Mouse (Mus musculus) forebrain, embryonic 15.5 days (tissue): ENCODE results near the gene Mrps34. TPM values are rescaled to one million over a fixed set of nuclear protein-coding genes. Genes with fewer than 3 reads are reported as not detected.

Source experiments
- ATAC-seq: fragments of 200-750 bp; cut with Nextera tagmentation; replicated peaks from 2 replicates; pipeline ENCODE4 v1.8.0; 2017; ENCODE audit warnings: mild to moderate bottlenecking, moderate TSS enrichment, moderate library complexity
- H3K27ac ChIP-seq: fragments of 300-500 bp; sonication (generic); replicated peaks from 2 replicates; pipeline ENCODE4 v1.5.1; 2015; ENCODE audit warnings: mild to moderate bottlenecking, inconsistent platforms
- H3K27me3 ChIP-seq: fragments of 300-500 bp; sonication (generic); 2 replicates; pipeline ENCODE4 v1.6.1; 2015; ENCODE audit warnings: inconsistent platforms
- H3K36me3 ChIP-seq: fragments of 300-500 bp; sonication (generic); 2 replicates; pipeline ENCODE4 v1.6.1; 2015; ENCODE audit warnings: mild to moderate bottlenecking, inconsistent platforms
- H3K4me1 ChIP-seq: fragments of 300-500 bp; sonication (generic); 2 replicates; pipeline ENCODE4 v1.6.1; 2015; ENCODE audit warnings: inconsistent platforms
- H3K4me2 ChIP-seq: fragments of 300-500 bp; sonication (generic); replicated peaks from 2 replicates; pipeline ENCODE4 v1.6.1; 2015; ENCODE audit warnings: mild to moderate bottlenecking, inconsistent platforms
- H3K4me3 ChIP-seq: fragments of 300-500 bp; sonication (generic); 2 replicates; pipeline ENCODE4 v1.5.1; 2015; ENCODE audit warnings: mild to moderate bottlenecking, inconsistent platforms
- H3K9ac ChIP-seq: fragments of 300-500 bp; sonication (generic); replicated peaks from 2 replicates; pipeline ENCODE4 v1.6.1; 2015; ENCODE audit warnings: mild to moderate bottlenecking, inconsistent platforms
- H3K9me3 ChIP-seq: fragments of 300-500 bp; sonication (generic); 2 replicates; pipeline ENCODE4 v1.6.1; 2016; ENCODE audit warnings: inconsistent platforms
- WGBS: fragments of 180-500 bp; shearing (Covaris S2); methylation state at CpG from one replicate; pipeline ENCODE4 v1.1.7; 2015; ENCODE audit warnings: mixed read lengths; 5-methylcytosine and 5-hydroxymethylcytosine counted together
- polyA plus RNA-seq: library from polyadenylated mRNA; unstranded; fragments of >200 nt; fragmentation: Nextera tagmentation; extraction: Ambion mirVana; gene quantifications from 2 replicates; pipeline ENCODE4 v1.2.1, GENCODE M21; 2015

The Mrps34 gene
- polyA plus RNA-seq, 1 experiment from 2014 or later: 77.6 TPM

DNA sequence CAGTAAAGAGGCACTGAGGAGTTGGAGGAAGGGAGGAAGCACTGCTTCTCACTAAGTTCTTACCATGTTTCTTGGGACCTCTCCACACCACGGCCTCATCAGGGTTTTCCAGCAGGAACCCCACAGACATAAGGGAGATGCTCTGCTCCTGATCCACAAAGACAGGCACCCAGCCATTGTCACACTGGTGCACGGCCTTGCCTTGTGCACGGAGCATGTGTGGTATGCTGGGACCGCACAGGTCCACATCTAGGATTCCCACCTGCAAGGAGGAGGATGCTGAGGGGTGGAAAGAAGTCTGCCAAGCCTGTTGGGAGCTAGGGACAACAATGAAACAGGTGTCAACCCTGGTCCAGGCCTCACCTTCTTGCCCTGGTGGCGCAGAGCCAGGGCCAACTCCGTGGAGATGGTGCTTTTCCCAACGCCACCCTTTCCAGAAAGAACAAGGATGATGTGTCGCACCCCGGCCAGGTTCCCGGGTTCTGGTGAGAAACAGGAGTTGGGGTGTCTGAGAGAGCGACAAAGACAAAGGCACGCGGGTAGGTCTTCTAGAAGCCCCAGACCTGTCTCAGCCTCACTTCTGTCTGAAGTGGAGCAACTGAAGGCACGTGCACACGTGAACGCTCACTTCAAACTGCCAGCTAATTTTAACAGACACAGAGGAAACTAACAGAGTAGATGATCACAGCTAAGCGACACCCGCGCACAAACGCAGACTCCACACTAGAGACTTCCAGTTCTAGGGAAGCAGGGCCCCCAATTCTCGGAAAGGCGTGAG, 9.4 kb upstream of the Mrps34 start:
- H3K27me3 ChIP-seq: no peaks in the 10 kb centered on the region
- peak overlapping the region; percentile 79 for H3K4me2 ChIP-seq
- H3K27ac ChIP-seq: no peak overlapping the region
- H3K9me3 ChIP-seq: no peaks in the 10 kb centered on the region
- 26% methylated on average over 22 of the region's 22 CpGs for WGBS
- H3K4me3 ChIP-seq: peak overlapping the region; percentile 58
- peak overlapping the region; percentile 43 for H3K9ac ChIP-seq
- peaks cover 31% of the 10 kb centered on the region for H3K36me3 ChIP-seq
- no peak for ATAC-seq
- H3K4me1 ChIP-seq: peaks cover 31% of the 10 kb centered on the region

DNA sequence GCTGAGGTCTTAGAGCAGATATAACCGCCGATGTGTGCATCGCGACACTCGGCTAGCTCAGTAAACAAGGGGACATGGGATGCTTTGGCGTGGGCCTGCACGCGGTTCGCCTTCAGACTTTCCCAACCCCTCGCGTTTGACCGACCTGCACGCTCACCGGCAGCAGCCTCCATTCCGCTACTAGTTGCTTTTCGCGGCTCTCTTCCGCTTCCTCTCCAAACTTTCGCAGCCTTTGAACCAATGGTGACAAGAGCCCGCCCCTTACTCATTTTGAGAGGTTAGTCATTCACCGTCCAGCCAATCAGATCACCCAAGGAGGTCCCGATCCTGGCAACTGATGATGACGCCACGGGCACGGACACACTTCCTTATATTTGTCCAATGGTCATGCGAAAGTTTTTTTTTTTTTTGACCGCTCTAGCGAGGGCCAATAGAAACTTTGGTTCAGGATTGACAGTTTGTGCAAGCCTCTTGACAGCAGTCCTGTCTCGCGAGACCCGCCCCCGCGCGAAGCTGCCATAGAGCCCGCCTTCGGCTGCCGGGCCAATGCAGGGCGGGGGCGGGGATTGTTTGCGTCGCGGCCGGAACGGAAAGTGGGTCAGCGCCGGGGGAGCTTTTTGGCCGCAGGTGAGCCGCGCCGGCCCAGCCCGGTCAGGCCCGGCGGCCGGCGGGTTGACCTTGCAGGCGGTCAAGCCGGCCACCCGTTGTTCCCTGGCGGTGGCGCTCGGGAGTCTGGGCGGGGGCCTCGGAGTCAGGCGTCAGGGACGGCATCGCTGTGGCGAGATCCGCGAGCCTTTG, 8.6 kb upstream of the Mrps34 start, which contains the start of the genes Nubp2 and Spsb3:
Nubp2 (minus strand) TSS at position 216 of the 798 bp plus-strand sequence.
Spsb3 (plus strand) TSS at position 510 of the 798 bp plus-strand sequence.
- ATAC-seq: peak; percentile 99
- Histone ChIP-seq H3K27ac (peak within 1 kb of the TSS; percentile 52), H3K36me3 (peaks cover 38% of the 10 kb centered on the region), H3K9ac (peak within 1 kb of the TSS; percentile 65), H3K4me3 (peak within 1 kb of the TSS; percentile 58), H3K4me2 (peak within 1 kb of the TSS; percentile 84), H3K4me1 (peaks cover 31% of the 10 kb centered on the region), H3K9me3 (no peaks in the 10 kb centered on the region), H3K27me3 (no peaks in the 10 kb centered on the region)
- under 1% methylated on average over 69 of the region's 69 CpGs for WGBS

DNA sequence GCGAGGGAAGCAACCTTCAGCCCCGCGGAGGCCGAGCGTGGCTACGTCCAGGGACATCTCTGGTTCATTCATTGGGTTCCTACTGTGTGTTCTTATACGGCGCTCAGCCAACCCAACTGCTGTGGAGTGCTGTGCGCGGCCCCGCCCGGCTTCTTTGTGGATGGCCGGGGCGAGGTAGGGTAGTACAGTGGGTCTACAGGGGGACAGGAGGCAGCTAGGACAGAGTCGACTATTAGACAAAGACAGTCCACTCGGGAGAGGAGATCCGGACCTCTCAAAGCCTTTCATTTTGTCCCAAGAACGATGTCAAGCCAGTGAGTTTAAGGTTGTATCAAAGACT, 8.0 kb upstream of the Mrps34 start:
- 1% methylated on average over 18 of the region's 18 CpGs for WGBS
- Histone ChIP-seq H3K4me1 (peaks cover 31% of the 10 kb centered on the region), H3K27ac (peak overlapping the region; percentile 52), H3K4me3 (peak overlapping the region; percentile 58), H3K9me3 (no peaks in the 10 kb centered on the region), H3K36me3 (peaks cover 44% of the 10 kb centered on the region), H3K4me2 (peak overlapping the region; percentile 84), H3K9ac (peak overlapping the region; percentile 65), H3K27me3 (no peaks in the 10 kb centered on the region)
- peak; percentile 44 for ATAC-seq

DNA sequence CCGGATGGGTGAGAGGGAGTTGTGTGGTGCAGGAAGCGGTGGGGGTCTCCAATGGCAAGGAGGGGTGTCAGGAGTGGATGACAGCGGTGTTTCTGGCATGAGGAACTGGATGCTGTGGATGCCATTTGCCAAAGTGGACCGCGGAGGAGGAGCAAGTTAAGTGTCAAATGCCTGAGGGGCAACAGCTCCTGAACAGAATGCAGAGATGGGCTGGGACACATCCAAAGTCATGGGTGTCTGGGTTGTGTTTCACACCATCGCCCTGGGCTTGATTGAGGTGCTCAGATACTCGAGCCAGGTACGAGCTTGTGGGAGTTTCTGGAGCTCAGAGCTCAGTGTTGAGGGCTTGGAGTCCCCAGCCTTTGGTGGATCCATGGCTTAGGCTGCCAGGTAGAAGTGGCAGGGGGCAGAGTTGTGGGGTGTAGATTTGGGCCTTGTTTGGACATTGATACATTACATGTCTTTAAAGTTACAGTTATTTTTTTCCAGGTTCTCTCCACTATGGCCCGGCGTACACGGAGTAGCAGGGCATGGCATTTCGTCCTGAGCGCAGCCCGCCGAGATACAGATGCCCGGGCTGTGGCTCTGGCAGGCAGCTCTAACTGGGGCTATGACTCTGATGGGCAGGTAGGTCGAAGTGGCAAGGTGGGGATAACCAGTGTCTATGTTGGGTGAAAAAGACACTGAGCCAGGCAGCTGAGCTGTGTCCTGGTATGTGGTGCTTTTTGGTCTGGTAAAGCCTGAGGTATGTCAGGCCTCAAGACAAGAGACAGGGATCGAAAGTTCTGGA, 7.4 kb upstream of the Mrps34 start:
- Histone ChIP-seq H3K36me3 (peaks cover 48% of the 10 kb centered on the region), H3K27me3 (no peaks in the 10 kb centered on the region), H3K4me2 (peak overlapping the region; percentile 84), H3K27ac (0 out of 2 replicates have a peak overlapping the region, but pooled peaks have one; percentile 52), H3K4me3 (peak overlapping the region; percentile 58), H3K4me1 (peaks cover 31% of the 10 kb centered on the region), H3K9ac (peak overlapping the region; percentile 65), H3K9me3 (no peaks in the 10 kb centered on the region)
- 69% methylated on average over 18 of the region's 18 CpGs for WGBS
- no peak for ATAC-seq

DNA sequence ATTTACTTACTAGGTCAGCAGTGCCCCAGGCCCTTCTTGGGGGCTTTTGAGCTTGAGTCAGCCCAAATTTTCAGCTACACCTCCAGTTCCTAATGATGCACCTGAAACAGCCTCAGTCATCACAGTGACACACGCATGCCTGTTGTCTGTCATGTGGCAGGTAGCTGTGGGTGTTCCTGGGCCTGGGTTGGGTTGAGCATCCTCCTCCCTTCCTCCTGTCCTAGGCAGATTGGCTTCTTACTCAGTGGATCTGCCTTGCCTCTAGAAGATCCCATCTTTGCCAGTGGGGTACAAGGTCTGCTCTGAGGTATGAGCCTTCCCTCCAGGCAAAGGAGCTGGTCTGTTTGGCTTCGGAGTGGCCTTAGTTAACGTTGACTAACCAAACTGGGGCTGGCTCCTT, 6.1 kb upstream of the Mrps34 start:
- H3K36me3 ChIP-seq: peaks cover 47% of the 10 kb centered on the region
- no peak overlapping the region for H3K27ac ChIP-seq
- H3K4me1 ChIP-seq: peaks cover 36% of the 10 kb centered on the region
- no peaks in the 10 kb centered on the region for H3K9me3 ChIP-seq
- H3K4me2 ChIP-seq: no peak overlapping the region
- no peaks in the 10 kb centered on the region for H3K27me3 ChIP-seq
- H3K9ac ChIP-seq: no peak overlapping the region
- WGBS: 85% methylated on average over 3 of the region's 3 CpGs
- ATAC-seq: no peak
- H3K4me3 ChIP-seq: no peak overlapping the region

DNA sequence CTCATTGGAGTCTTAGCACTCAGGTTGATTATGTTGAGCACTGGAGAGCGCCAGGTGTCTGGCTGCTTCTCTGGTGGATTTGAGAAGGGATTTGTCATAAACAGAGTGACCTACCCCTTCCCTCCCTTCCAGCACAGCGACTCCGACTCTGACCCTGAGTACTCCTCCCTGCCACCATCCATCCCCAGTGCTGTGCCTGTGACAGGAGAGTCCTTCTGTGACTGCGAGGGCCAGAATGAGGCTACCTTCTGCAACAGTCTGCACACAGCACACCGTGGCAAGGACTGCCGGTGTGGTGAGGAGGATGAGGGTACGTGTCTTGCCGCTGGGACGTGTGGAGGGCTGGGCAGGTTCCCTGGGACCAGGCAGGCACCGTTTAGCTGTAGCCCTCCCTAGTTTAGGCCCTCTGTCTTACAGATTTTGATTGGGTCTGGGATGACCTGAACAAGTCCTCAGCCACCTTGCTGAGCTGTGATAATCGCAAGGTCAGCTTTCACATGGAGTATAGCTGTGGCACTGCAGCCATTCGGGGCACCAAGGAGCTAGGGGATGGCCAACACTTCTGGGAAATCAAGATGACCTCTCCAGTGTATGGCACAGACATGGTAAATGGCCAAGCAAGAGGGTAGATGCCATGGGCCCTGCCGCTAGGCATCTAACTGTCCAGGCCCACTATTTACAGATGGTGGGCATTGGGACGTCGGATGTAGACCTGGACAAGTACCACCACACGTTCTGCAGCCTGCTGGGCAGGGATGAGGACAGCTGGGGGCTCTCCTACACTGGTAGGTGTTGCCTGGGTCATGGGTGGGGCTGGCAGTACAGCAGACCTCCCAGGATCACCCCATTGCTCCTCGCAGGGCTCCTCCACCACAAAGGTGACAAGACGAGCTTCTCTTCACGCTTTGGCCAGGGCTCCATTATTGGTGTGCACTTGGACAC, 4.5 kb upstream of the Mrps34 start:
- Histone ChIP-seq H3K27ac (no peak overlapping the region), H3K9ac (no peak overlapping the region), H3K4me1 (peaks cover 40% of the 10 kb centered on the region), H3K9me3 (no peaks in the 10 kb centered on the region), H3K4me2 (no peak overlapping the region), H3K4me3 (no peak overlapping the region), H3K36me3 (peaks cover 44% of the 10 kb centered on the region), H3K27me3 (no peaks in the 10 kb centered on the region)
- 88% methylated on average over 19 of the region's 19 CpGs for WGBS
- no peak for ATAC-seq

DNA sequence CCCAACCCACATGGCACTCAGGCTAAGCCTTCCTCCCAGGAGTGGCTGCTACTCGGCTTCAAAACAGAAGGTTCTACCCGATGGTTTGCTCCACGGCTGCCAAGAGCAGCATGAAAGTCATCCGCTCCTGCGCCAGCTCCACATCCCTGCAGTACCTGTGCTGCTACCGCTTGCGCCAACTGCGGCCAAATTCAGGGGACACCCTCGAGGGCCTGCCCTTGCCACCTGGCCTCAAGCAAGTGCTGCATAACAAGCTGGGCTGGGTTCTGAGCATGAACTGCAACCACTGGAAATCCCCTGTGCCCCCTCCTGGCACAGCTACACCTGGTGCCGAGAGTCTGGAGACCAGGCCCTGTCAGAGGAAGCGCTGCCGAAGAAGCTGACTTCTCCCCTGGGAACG, 3.6 kb upstream of the Mrps34 start:
- Histone ChIP-seq H3K27ac (no peak overlapping the region), H3K9ac (no peak overlapping the region), H3K9me3 (no peaks in the 10 kb centered on the region), H3K27me3 (no peaks in the 10 kb centered on the region), H3K4me3 (no peak overlapping the region), H3K36me3 (peaks cover 44% of the 10 kb centered on the region), H3K4me1 (peaks cover 44% of the 10 kb centered on the region), H3K4me2 (no peak overlapping the region)
- ATAC-seq: no peak
- WGBS: 89% methylated on average over 13 of the region's 13 CpGs

DNA sequence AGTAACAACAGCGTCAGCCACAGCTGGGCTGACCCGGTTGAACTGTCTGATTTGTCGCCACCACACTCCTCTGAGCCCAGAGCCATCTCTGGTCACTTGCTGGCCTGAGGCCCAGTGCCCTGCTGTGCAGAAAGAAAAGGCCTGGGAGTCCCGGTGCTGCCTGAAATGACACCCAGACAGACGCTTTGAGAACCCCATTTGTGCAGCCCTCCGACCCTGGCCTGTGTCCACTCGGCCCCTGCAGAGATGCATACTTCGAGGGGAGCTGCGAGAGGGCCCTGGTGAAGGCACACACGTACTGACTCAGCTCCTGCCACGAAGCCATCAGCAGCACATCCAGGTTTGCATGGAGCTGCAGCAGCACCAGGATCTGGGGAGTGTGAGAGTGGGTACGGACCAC, 2.1 kb upstream of the Mrps34 start:
- H3K4me3 ChIP-seq: no peak overlapping the region
- ATAC-seq: no peak
- peaks cover 49% of the 10 kb centered on the region for H3K4me1 ChIP-seq
- no peaks in the 10 kb centered on the region for H3K9me3 ChIP-seq
- no peaks in the 10 kb centered on the region for H3K27me3 ChIP-seq
- no peak overlapping the region for H3K4me2 ChIP-seq
- 89% methylated on average over 12 of the region's 12 CpGs for WGBS
- H3K36me3 ChIP-seq: peaks cover 44% of the 10 kb centered on the region
- H3K9ac ChIP-seq: no peak overlapping the region
- no peak overlapping the region for H3K27ac ChIP-seq

DNA sequence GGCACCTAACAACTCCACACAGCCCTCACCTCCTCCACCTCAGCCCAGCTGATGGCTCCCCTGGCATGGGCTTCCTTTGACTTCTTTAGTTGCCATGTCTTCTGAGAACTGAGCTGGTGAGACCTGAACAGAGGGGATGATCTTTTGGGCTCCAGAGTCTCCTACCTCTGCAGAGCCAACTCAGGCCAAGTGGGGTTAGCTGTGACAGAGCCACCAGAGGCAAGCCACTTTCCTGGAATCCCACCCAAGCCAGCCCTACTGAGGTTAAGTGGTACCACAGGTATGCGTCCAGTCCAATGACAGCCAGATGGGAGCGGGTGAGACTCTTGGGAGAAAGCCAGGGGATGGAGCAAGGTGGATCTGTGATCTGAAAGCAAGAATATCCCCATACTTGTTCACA, 1.6 kb upstream of the Mrps34 start:
- Histone ChIP-seq H3K36me3 (peaks cover 47% of the 10 kb centered on the region), H3K27me3 (no peaks in the 10 kb centered on the region), H3K4me3 (0 out of 2 replicates have a peak overlapping the region, but pooled peaks have one; percentile 59), H3K4me1 (peaks cover 47% of the 10 kb centered on the region), H3K4me2 (no peak overlapping the region), H3K9me3 (no peaks in the 10 kb centered on the region), H3K9ac (no peak overlapping the region), H3K27ac (no peak overlapping the region)
- 97% methylated on average over 2 of the region's 2 CpGs for WGBS
- ATAC-seq: no peak

DNA sequence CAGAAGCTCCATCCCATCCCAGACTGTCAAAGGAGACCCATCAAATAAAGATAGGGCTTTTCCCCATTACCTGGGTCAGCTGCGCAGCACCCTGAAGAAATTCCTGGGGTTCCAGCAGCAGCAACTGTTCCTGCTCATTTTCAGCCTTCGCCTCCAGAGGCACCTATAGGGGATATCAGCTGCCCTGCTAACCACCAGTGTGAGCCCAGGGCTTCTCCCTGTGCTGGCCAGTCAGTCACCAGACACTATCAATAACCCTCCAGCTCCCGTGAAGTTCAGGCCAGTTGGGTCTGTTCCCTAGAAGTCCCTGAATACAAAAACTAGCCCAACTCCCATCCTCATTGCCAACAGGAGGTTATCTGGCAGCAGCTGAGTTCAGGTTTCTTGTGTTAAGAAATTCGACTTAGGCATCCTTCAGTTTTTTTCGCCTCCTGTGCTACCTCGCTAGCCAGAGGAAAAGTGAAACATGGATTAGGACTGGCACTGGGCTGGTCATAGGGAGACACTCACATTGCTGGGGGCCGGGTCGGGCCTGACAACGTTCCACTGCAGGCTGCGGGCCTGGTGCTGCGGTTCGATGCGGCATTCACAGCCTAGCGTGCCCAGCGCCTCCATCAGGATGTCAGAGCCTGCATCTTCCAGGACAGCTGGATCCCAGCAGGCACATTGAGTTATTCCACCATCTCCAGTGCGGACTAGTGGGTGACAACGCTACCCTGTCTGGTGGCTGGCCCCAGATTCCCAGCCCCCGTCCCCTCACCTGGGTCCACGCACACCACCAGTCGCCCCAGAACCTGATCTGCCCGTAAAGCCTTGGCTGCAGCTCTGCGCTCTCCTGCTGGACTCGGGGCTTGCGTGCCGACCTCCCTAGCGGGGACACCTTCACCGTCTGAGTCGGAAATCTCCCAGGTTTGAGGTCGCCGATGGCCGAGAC, 588 bp upstream of the Mrps34 start:
- Histone ChIP-seq H3K4me2 (peak overlapping the region; percentile 96), H3K4me3 (peak overlapping the region; percentile 59), H3K27ac (peak overlapping the region; percentile 81), H3K9me3 (no peaks in the 10 kb centered on the region), H3K27me3 (no peaks in the 10 kb centered on the region), H3K9ac (peak overlapping the region; percentile 83), H3K36me3 (peaks cover 50% of the 10 kb centered on the region), H3K4me1 (peaks cover 37% of the 10 kb centered on the region)
- peak; percentile 23; the same call in 1 of the 2 replicates for ATAC-seq
- 12% methylated on average over 31 of the region's 31 CpGs for WGBS
